Mouse (Mus musculus): ENCODE data around the gene Rab11fip4. TPM values are rescaled to one million over a fixed set of nuclear protein-coding genes. Genes with fewer than 3 reads are reported as not detected.

Rab11fip4 gene
- polyA plus RNA-seq, 1 experiment, result 0.11 TPM

- H3K4me3 ChIP-seq (ENCODE audit: insufficient read depth, poor library complexity, severe bottlenecking), result no peak overlapping the region
- H3K36me3 ChIP-seq (ENCODE audit: control insufficient read depth, insufficient read depth), result peaks cover 89% of the 10 kb centered on the region
- H3ac ChIP-seq (ENCODE audit: control insufficient read depth, insufficient read length, low read depth), result no peak overlapping the region
- peaks cover 76% of the 10 kb centered on the region for H3K79me2 ChIP-seq (ENCODE audit: control insufficient read depth, insufficient read depth)
- H3K79me3 ChIP-seq (ENCODE audit: low read depth), result peaks cover 51% of the 10 kb centered on the region
- no peaks in the 10 kb centered on the region for H3K27me3 ChIP-seq (ENCODE audit: control insufficient read depth, insufficient read depth, insufficient read length)
- no peak for TF ChIP-seq USF1 (IDR thresholded peaks at IDR 0.05; ENCODE audit: low read depth)
- no peak for TF ChIP-seq FOSL1 (IDR thresholded peaks at IDR 0.05; ENCODE audit: insufficient read depth, low read length, poor library complexity, severe bottlenecking)
- TF ChIP-seq MYOD1 (IDR thresholded peaks at IDR 0.05; ENCODE audit: control insufficient read depth, insufficient read length, low read depth), result no peak
- TF ChIP-seq MYOG (IDR thresholded peaks at IDR 0.05; ENCODE audit: control insufficient read depth, extremely low read depth, insufficient read length), result no peak
- no peak for TF ChIP-seq MAX (IDR thresholded peaks at IDR 0.05)
- no peak for TF ChIP-seq CEBPB (IDR thresholded peaks at IDR 0.05; ENCODE audit: low read depth)
- TF ChIP-seq CTCF (IDR thresholded peaks at IDR 0.05; ENCODE audit: control insufficient read depth, insufficient read depth, insufficient read length), result no peak
These were observed 139.4 kb downstream of the Rab11fip4 start for GRCm38 (mm10) chr11:79730462-79730861.

DNA sequence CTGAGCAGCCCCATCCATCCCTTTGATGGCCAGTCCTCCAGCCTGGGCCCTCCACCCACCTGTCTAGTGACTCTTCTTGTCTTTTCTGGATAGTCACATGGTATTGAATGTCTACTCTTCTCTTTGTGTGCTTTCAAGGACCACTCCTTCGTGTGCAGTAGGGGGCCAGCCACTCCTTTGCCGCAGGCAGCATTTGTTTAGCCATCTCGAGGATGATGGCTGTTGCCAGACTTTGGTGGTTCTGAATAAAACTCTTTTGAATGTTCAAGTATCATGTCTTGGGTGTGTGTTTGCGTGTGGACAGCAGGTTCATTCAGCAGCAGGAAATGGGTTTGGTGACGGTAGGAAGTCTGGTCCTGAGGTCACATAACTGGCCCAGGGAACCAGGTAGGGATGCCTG is 140.5 kb downstream of the Rab11fip4 start:
- H3K27me3 ChIP-seq (ENCODE audit: control insufficient read depth, insufficient read depth, insufficient read length), result no peaks in the 10 kb centered on the region
- peaks cover 41% of the 10 kb centered on the region for H3K79me3 ChIP-seq (ENCODE audit: low read depth)
- H3K36me3 ChIP-seq (ENCODE audit: control insufficient read depth, insufficient read depth), result peaks cover 89% of the 10 kb centered on the region
- H3K79me2 ChIP-seq (ENCODE audit: control insufficient read depth, insufficient read depth), result peaks cover 66% of the 10 kb centered on the region
- no peak overlapping the region for H3ac ChIP-seq (ENCODE audit: control insufficient read depth, insufficient read length, low read depth)
- TF ChIP-seq MYOG (IDR thresholded peaks at IDR 0.05; ENCODE audit: control insufficient read depth, extremely low read depth, insufficient read length), result no peak
- TF ChIP-seq MAX (IDR thresholded peaks at IDR 0.05), result no peak
- no peak for TF ChIP-seq CTCF (IDR thresholded peaks at IDR 0.05; ENCODE audit: control insufficient read depth, insufficient read depth, insufficient read length)
- no peak for TF ChIP-seq USF1 (IDR thresholded peaks at IDR 0.05; ENCODE audit: low read depth)
- TF ChIP-seq CEBPB (IDR thresholded peaks at IDR 0.05; ENCODE audit: low read depth), result no peak
- TF ChIP-seq MYOD1 (IDR thresholded peaks at IDR 0.05; ENCODE audit: control insufficient read depth, insufficient read length, low read depth), result no peak
- TF ChIP-seq FOSL1 (IDR thresholded peaks at IDR 0.05; ENCODE audit: insufficient read depth, low read length, poor library complexity, severe bottlenecking), result no peak
- no peak overlapping the region for H3K4me3 ChIP-seq (ENCODE audit: insufficient read depth, poor library complexity, severe bottlenecking)

- Histone ChIP-seq H3K79me2 (ENCODE audit: control insufficient read depth, insufficient read depth) (peaks cover 50% of the 10 kb centered on the region), H3K79me3 (ENCODE audit: low read depth) (peaks cover 28% of the 10 kb centered on the region), H3ac (ENCODE audit: control insufficient read depth, insufficient read length, low read depth) (no peak overlapping the region), H3K36me3 (ENCODE audit: control insufficient read depth, insufficient read depth) (peaks cover 79% of the 10 kb centered on the region), H3K27me3 (ENCODE audit: control insufficient read depth, insufficient read depth, insufficient read length) (no peaks in the 10 kb centered on the region), H3K4me3 (ENCODE audit: insufficient read depth, poor library complexity, severe bottlenecking) (no peak overlapping the region)
- TF ChIP-seq CTCF (IDR thresholded peaks at IDR 0.05; ENCODE audit: control insufficient read depth, insufficient read depth, insufficient read length) (no peak), MAX (IDR thresholded peaks at IDR 0.05) (no peak), MYOD1 (IDR thresholded peaks at IDR 0.05; ENCODE audit: control insufficient read depth, insufficient read length, low read depth) (no peak), USF1 (IDR thresholded peaks at IDR 0.05; ENCODE audit: low read depth) (no peak), FOSL1 (IDR thresholded peaks at IDR 0.05; ENCODE audit: insufficient read depth, low read length, poor library complexity, severe bottlenecking) (no peak), MYOG (IDR thresholded peaks at IDR 0.05; ENCODE audit: control insufficient read depth, extremely low read depth, insufficient read length) (no peak), CEBPB (IDR thresholded peaks at IDR 0.05; ENCODE audit: low read depth) (no peak)
These were observed 142.0 kb downstream of the Rab11fip4 start for GRCm38 (mm10) chr11:79733013-79733412.

DNA sequence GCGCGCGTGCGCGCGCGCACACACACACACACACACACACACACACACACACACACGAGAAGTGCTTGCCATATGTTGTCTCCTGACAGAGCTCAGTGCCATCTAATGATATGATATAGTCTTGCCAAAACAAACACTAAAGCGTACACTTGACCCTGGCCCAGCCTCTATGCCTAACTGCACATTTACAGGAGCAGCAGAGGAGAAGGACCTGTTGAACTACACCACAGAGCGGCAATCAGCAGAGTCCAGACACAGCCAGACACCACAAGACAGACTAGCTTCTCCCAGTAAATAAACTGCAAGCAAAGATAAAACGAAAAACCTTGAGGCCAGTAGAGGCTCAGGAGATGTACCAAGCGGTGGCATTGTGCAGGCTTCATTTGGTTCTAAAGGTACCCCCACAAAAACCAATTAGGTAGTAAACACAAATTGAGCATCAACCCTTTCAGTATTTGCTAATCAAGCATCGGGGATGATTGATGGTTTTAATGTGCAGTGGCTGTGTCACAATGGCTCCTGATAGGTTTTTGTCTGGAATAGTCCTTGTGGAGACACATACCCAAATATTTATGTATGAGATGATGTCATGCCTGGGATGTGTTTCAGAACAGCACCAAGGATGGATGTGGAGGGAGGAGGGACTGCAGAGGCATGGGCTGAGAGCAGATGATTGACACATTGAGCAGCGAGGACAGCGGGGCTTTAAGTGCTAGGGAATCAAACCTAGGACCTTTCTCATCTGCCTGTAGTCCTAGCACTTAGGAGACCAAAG is 145.4 kb downstream of the Rab11fip4 start:
- H3K27me3 ChIP-seq (ENCODE audit: control insufficient read depth, insufficient read depth, insufficient read length), result no peaks in the 10 kb centered on the region
- peaks cover 6% of the 10 kb centered on the region for H3K79me3 ChIP-seq (ENCODE audit: low read depth)
- H3ac ChIP-seq (ENCODE audit: control insufficient read depth, insufficient read length, low read depth), result no peak overlapping the region
- peaks cover 58% of the 10 kb centered on the region for H3K36me3 ChIP-seq (ENCODE audit: control insufficient read depth, insufficient read depth)
- no peak overlapping the region for H3K4me3 ChIP-seq (ENCODE audit: insufficient read depth, poor library complexity, severe bottlenecking)
- peaks cover 24% of the 10 kb centered on the region for H3K79me2 ChIP-seq (ENCODE audit: control insufficient read depth, insufficient read depth)
- TF ChIP-seq CEBPB (IDR thresholded peaks at IDR 0.05; ENCODE audit: low read depth), result peak; percentile 58
- TF ChIP-seq USF1 (IDR thresholded peaks at IDR 0.05; ENCODE audit: low read depth), result no peak
- TF ChIP-seq CTCF (IDR thresholded peaks at IDR 0.05; ENCODE audit: control insufficient read depth, insufficient read depth, insufficient read length), result no peak
- TF ChIP-seq MAX (IDR thresholded peaks at IDR 0.05), result no peak

- peaks cover 51% of the 10 kb centered on the region for H3K36me3 ChIP-seq (ENCODE audit: control insufficient read depth, insufficient read depth)
- peaks cover 16% of the 10 kb centered on the region for H3K79me2 ChIP-seq (ENCODE audit: control insufficient read depth, insufficient read depth)
- TF ChIP-seq CTCF (IDR thresholded peaks at IDR 0.05; ENCODE audit: control insufficient read depth, insufficient read depth, insufficient read length) (no peak), FOSL1 (IDR thresholded peaks at IDR 0.05; ENCODE audit: insufficient read depth, low read length, poor library complexity, severe bottlenecking) (no peak), MYOD1 (IDR thresholded peaks at IDR 0.05; ENCODE audit: control insufficient read depth, insufficient read length, low read depth) (no peak), MYOG (IDR thresholded peaks at IDR 0.05; ENCODE audit: control insufficient read depth, extremely low read depth, insufficient read length) (no peak), CEBPB (IDR thresholded peaks at IDR 0.05; ENCODE audit: low read depth) (no peak), USF1 (IDR thresholded peaks at IDR 0.05; ENCODE audit: low read depth) (no peak)
These were observed 146.2 kb downstream of the Rab11fip4 start for GRCm38 (mm10) chr11:79737126-79737697.

More at GRCm38 (mm10) chr11:79737126-79737697, 146.2 kb downstream of the Rab11fip4 start:
- Histone ChIP-seq H3K27me3 (ENCODE audit: control insufficient read depth, insufficient read depth, insufficient read length) (no peaks in the 10 kb centered on the region), H3K79me3 (ENCODE audit: low read depth) (peaks cover 2% of the 10 kb centered on the region), H3K4me3 (ENCODE audit: insufficient read depth, poor library complexity, severe bottlenecking) (no peak overlapping the region), H3ac (ENCODE audit: control insufficient read depth, insufficient read length, low read depth) (peak overlapping the region; percentile 40)

Measured in C2C12 (cell line).